Mouse (Mus musculus): ENCODE measurements around the gene Exoc3l4.
A peak's percentile ranks its signal among the peaks of the same experiment; 100 is the strongest.

Gene Exoc3l4

GRCm38 (mm10) chr12:111416921-111417779, at the start of gene Exoc3l4:
TSS of gene Exoc3l4 (plus strand) at chr12:111417017.
- DNase-seq: no peak

DNA sequence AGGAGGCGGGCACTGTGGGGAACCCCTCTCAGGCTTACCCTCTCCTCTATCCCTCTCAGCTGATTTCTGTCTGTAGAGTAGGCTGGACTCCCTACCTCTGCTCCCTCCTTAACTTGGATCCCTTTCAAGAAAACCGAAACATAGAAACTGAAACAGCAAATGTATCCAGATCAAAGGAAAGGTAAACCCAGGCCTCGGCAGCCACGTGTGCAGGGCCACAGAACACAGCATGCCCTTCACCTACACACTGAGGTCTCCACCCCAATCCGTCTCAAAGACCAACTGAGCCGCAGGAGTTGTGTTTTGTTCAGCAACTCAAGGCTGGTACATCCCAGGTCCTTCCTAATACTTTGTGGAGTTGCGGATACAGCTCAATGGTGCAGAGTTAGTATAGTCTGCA, 49.8 kb upstream of the Exoc3l4 start:
- no peak for DNase-seq

DNA sequence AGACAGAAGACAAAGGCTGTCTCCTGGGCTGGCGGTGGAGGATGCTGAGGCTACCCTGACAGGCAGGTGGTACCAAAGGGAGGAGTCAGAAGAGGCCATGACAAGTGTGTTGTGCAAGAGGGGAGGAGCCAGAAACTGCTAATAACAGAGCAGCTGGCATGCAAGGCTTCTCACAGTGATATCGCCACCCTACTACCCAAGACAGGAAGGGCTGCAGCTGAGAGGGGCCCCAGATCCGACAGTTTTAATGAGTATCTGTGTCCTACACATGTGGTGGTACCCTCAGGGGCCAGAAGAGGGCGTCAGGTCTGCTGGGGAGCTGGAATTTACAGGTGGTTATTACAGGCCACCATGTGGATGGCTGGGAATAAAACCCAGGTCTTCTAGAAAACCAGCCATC, 46.6 kb upstream of the Exoc3l4 start:
- DNase-seq: peak in 1 of 2 experiments; percentile 5

GRCm38 (mm10) chr12:111371905-111372304, 44.9 kb upstream of the Exoc3l4 start:
- DNase-seq: no peak

GRCm38 (mm10) chr12:111373411-111373810, 43.4 kb upstream of the Exoc3l4 start:
- no peak for DNase-seq

DNA sequence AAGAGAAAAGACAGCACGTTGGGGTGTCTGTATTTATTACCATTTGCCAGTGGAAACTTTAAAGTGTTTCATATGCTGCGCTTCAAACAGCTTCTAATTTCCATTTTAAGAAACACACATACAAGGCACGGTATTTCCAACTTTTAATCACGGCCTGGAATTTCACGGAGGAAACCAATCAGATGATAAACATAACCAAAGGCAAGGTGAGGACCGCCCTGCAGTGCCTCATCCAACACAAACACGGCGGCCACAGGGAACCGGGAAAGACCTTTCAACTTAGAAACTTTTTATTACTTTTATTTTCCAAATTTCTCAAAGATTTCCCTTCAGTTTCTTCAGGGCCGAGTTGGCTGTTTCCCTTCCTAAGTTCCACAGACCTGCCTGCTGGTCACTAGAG, 42.1 kb upstream of the Exoc3l4 start:
- no peak for DNase-seq

- no peak for DNase-seq
Measured at GRCm38 (mm10) chr12:111375559-111375958, 41.3 kb upstream of the Exoc3l4 start.

GRCm38 (mm10) chr12:111376053-111376452, 40.8 kb upstream of the Exoc3l4 start:
- DNase-seq: no peak

- DNase-seq: peak in 1 of 2 experiments; percentile 3
Measured at GRCm38 (mm10) chr12:111376826-111377331, 39.9 kb upstream of the Exoc3l4 start.

DNA sequence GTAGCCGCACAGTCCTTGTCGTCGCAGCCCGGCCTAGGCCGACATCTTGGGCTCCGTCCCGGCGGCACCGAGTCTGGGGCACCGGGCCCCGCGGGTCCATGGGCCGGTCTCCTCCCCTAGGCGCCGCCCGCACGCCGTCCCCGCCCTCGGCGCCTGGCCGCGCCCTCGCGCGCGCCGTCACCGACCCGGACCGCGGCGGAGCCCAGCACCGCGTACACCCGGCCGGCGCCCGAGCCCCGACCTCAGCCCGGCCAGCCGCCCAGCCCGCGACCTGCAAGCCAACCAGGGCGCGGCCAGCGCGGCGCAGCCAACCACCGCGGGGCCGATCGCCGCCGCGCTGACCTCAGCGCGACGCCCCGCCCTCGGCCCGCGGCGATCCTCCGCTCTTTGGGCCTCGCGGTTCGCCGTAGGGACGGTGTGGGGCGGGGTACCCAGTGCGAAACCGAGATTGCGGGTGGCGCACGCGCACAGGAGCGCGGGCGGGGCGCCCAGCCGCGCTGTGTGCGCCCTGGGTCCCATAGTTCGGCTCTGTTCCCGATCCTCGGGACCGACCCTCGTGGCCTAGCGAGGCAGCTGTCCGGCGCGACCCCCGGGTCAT, 39.3 kb upstream of the Exoc3l4 start, which contains the start of gene Cdc42bpb:
Cdc42bpb (minus strand) TSS at position 343 of the 598 bp plus-strand sequence.
- peak; percentile 49 to 52 for DNase-seq

DNA sequence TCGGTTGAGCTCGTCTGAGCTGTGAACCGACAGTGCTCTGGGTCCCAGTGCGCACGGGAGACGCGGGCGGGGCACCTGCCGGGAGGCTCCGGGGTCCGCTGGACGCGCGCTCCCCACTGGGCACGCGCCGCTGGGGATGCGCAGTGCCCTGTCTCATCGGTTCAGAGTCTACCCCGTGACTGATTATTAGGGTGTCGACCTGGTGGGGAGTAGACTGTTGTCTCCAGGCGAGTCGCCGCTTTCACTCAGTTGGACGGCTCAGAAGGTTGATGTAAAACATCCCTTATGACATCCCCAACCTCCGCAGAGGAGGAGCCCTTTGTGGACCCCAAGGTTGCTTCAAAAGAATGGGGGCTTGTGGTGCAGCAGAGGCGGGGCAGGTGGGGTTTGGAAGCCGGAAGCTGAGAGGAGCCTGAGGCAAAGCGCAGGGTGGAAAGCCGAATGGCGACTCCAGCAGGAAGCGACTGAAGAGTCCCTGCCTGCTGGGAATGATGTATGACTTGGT, 38.8 kb upstream of the Exoc3l4 start:
- DNase-seq: peak in 1 of 2 experiments; percentile 3

GRCm38 (mm10) chr12:111378812-111379211, 38.0 kb upstream of the Exoc3l4 start:
- no peak for DNase-seq

GRCm38 (mm10) chr12:111385883-111386641, 30.8 kb upstream of the Exoc3l4 start:
- DNase-seq: no peak

GRCm38 (mm10) chr12:111386642-111387120, 30.1 kb upstream of the Exoc3l4 start:
- no peak for DNase-seq

- no peak for DNase-seq
Measured at GRCm38 (mm10) chr12:111387146-111387545, 29.7 kb upstream of the Exoc3l4 start.

GRCm38 (mm10) chr12:111394008-111394407, 22.8 kb upstream of the Exoc3l4 start:
- DNase-seq: no peak

DNA sequence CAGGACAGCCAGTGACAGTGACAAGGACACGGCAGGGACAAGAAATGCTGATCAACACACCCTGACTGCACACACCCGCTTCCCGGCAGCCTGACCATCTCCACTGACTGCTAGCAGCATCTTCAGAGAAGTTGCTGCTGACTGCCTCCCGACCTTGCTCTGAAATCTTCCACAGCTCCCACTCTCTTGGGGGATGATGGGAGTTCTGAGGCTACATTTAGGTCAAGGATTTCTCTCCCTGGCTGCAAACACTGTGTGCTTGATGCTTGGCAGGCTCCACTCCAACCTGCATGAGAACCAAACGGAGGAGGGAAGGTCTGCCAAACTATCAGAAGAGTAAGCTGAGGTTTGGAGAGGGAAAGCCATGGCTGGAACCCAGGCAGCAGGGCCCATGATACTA, 19.8 kb upstream of the Exoc3l4 start:
- DNase-seq: no peak

GRCm38 (mm10) chr12:111401454-111402184, 15.2 kb upstream of the Exoc3l4 start:
- DNase-seq: peak; percentile 61 to 65

- DNase-seq: no peak
Measured at GRCm38 (mm10) chr12:111404880-111405279, 11.9 kb upstream of the Exoc3l4 start.

DNA sequence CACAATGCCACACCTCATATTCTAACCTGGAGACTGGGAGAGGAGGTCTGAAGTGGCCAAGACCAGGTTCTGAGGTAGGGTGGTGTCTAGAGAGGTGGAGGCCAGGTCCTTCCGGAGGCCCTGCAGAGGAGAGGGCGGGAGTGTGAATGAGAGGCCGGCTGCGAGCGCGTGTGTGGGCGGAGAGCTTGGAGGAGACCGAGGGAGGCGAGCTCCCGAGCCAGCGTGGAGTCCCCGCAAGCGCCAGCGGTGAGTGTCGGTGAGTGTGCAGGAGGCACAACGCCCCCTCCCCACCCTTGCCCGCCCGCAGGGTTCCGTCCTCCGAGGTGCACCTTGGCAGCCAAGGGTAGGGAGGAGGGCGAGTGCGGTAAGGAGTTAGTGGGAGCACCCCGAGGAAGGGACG, 10.2 kb upstream of the Exoc3l4 start, which contains the start of gene Lbhd2:
Lbhd2 (plus strand) TSS at position 188 of the 400 bp plus-strand sequence.
- no peak for DNase-seq

GRCm38 (mm10) chr12:111409583-111409982, 7.2 kb upstream of the Exoc3l4 start:
- DNase-seq: no peak

Measured in B cell, adult 2 months (primary cell).